Mouse (Mus musculus) MN1 (cell line): Measurements from ENCODE around the gene Senp8.
A peak's percentile ranks its signal among the peaks of the same experiment; 100 is the strongest.

Experiments
- DNase-seq: peaks from one replicate; pipeline ENCODE4 v3.0.0-alpha.2; 2016; ENCODE audit warnings: low spot score

Senp8 gene

GRCm38 (mm10) chr9:59716275-59716898 is 34.1 kb downstream of the Senp8 start:
- DNase-seq, result no peak

GRCm38 (mm10) chr9:59709225-59709624 is 41.3 kb downstream of the Senp8 start:
- DNase-seq, result peak; percentile 42

GRCm38 (mm10) chr9:59706850-59707825 is 43.4 kb downstream of the Senp8 start:
- DNase-seq, result no peak

- DNase-seq, result no peak
Observed at GRCm38 (mm10) chr9:59703099-59703498, 47.4 kb downstream of the Senp8 start.

- DNase-seq, result no peak
Observed at GRCm38 (mm10) chr9:59701094-59701493, 49.4 kb downstream of the Senp8 start.

GRCm38 (mm10) chr9:59696381-59696780 is 54.1 kb downstream of the Senp8 start:
- no peak for DNase-seq

- peak; percentile 70 for DNase-seq
Observed at GRCm38 (mm10) chr9:59695451-59695813, 55.1 kb downstream of the Senp8 start.

GRCm38 (mm10) chr9:59694571-59695450 is 55.7 kb downstream of the Senp8 start:
- no peak for DNase-seq

- peak; percentile 86 for DNase-seq
Observed at GRCm38 (mm10) chr9:59692145-59692544, 58.4 kb downstream of the Senp8 start.

- peak; percentile 95 for DNase-seq
Observed at GRCm38 (mm10) chr9:59691635-59692094, 58.8 kb downstream of the Senp8 start.

GRCm38 (mm10) chr9:59687416-59688046 is 63.0 kb downstream of the Senp8 start:
- DNase-seq, result peak; percentile 56
